Mouse (Mus musculus) neutrophil, adult 65 days (primary cell): ENCODE measurements around the gene Tcap. TPM values are rescaled to one million over a fixed set of nuclear protein-coding genes. Genes with fewer than 3 reads are reported as not detected.

Source experiments
- total RNA-seq: library from RNA; stranded (reverse); gene quantifications from 2 replicates; pipeline ENCODE4 v1.2.4, GENCODE M21; 2023

Gene Tcap
- not detected in 2 replicates for total RNA-seq

DNA sequence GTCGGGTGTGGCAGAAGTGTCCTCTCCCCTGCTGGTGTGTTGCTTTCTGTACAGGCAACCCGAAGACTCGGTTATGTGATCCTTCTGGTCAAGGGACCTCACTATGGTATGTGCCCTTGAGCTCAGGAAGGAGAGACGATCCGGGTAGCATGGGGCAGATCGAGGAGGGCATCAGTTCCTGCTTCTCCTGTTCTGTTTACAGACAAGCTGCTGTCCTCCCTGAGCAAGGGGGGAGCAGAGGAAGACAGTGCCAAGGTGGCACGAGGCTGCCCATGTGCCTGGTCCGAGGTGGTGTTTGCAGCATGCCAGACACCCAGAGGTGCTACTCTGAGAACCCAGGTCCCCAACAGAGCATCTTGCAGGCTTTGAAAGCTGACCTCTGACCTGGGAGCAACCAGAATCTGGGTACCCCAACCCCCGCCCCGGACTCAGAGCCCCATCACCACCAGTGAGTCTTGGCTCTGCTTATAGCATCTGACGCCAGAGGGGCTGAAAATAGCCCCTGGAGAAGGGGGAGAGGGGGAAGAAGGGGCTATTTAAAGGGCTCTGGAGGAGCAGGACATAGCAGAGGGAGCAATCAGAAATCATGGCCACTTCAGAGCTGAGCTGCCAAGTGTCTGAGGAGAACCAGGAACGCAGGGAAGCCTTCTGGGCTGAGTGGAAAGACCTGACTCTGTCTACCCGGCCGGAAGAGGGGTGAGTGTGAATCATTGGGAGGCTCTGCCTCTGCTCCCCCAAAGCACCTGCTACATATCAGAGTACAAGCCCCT is at the start of gene Tcap:
Gene Tcap, plus strand, starts transcription at position 551 of the 770 bp plus-strand sequence.

DNA sequence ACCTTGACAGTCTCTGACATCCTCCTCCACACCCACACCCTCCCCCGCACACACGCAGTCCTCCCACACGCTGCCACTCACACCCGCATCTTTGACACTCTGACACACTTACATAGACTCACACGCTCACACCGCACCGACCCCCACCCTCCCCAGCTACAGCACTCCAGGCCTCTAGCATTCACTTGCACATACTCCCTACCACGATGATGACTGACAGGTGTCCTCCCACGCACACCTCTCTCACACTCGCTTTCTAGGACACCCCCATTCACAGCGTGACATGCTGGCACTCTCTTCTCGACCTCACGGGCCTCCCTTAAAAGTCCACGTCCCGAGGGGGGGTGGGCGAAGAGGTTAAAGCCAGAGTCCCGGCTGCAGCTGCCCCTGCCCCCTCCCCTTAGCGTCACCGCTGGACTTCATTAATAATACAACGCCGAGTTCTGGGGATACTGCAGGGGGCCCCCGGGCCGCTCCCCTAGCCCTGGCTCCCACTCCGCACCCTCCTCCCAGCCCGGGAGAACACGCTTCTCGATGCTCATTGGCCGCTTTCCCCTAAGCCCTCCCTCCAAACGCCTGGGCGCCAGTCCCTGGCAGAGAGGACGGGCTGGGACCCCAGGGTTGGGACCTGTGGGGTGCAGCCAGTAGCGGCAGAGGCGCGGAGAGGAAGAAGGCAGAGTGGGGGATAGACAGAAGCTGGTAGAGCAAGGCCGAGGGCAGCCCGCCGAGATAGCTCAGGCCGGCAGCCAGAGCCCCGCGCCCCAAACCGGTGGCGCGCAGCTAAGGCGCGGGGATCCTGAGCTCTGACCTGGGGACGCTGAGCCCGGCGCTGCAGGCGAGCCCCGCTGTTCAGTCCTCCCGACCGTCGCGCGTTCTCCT is 35.3 kb upstream of the Tcap start, which contains the start of gene Ppp1r1b:
Gene Ppp1r1b, plus strand, starts transcription at position 322 of the 879 bp plus-strand sequence.

DNA sequence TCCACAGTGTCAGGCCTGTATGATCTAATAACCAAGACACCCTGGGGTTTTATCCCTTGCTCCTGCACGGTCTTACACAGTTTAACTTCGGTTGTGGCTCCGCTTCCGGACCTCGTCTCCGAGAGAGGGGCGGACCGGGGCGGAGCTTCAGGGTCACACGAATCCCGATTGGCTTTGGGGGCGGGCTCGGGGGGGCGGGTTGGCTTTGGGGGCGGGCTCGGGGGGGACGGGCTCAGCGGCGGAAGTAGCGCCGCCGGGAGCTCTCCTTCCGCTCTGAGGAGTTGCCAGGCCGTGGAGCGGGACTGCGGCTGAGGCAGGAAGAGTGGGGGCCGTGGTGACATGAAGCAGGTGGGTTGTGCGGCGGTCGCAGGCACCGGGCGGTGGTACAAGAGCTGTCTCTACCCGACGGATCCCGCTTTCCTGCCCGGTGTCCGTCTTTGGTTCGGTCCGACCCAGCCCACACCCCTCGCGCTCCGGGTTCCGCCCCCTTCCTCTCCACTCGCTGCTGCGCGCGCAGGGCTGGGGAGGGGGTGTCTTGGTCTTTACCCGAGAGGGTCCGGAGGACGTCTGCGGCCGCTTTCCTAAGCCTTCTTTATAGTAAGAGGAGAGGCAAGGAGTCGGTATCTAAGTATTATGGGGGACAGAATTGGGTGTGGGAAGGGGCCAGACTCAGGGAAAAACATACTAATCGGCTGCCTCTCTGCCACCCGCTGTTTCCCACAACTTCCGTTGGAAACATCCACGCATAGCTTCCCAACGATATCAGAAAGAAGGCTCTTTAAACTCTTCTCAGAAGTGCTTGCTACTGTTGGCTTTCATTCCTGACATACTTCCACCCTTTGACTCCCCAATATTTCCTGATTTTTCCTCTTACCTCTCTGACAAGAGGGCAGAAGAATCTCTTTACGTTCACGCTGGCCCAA is 25.2 kb upstream of the Tcap start, which contains the start of gene Stard3:
Gene Stard3, plus strand, starts transcription at position 208 of the 923 bp plus-strand sequence.

DNA sequence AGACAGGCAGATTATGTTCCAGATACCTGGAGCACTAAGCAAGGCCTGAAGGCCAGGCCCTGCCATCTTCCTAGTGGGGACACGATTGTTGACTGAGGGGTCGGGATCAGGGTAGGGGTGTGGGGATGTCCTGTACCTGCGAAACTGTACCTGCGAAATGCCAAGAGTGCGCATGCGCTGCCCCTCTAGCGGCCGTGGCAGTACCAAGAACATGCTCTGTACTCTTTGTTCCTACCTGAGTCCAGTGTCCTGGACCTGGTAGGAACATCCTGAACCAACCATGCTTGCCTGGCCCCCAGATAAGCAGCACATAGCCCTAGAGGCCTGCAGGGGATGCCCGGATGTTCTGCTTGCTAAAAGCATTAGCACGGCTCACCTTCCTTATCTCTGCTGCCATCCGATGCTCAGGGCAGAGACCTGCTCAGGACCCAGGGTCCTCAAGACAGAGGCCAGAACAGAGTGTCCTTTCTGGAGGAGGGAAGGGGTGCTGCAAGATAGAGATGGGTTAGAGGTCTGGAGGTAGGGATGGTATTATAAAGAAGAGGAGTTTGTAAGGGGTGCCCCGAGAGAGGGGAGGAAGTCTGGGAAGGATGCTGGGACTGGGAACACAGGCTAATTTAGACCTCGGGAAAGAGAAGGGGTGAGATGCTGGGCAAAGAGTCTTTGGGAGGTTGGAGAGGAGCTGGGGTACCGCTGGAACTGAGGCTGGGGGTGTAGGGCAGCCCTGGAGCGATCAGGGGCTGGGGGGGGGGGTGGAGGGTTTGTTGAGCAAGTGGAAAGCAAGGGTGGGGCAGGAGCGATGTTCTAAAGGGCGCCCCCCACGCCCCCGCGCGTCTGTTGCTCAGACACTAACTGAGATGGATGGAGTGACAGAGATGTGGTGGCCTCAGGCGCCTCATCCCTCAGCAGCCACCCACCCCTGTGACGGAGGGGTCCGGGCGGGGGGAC is 2.3 kb downstream of the Tcap start, which contains the start of gene Pnmt:
Gene Pnmt, plus strand, starts transcription at position 813 of the 948 bp plus-strand sequence.

DNA sequence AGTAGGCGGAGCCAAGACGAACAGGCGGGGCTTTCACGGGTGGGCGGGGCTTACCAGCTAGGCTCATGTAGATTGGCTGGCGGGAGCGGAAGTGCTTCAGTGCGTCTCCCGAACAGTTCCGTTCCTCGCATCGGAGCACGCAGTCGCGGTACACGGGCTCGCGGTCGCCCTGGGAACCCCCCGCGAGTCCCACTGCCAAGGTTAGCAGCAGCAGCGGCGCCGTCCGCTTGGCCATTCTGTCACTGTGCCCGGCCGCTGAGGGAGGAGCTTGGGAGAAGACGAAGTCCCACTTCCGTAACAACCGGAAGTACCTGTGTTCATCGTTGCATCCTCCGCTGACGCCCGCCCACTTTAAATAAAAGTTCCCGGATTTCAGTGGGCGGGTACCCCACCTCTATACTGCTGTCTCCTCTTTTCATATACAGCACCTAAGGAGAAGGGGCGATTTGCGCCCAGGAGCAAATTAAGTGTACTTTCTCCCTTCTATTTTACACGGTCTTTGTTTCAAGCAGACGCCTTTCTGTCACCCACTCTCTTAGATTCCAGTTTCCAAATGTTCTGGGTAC is 16.6 kb downstream of the Tcap start, which contains the start of gene Pgap3:
Gene Pgap3, minus strand, starts transcription at position 330 of the 566 bp plus-strand sequence.

GRCm38 (mm10) chr11:98412273-98412796 is 28.7 kb downstream of the Tcap start, which contains the start of gene Erbb2:
Erbb2 (plus strand) TSS chr11:98412470.

Other genes with a start within 250 kb of the Tcap start
- 22.6 and 29.4 TPM in 2 replicates for gene Fbxl20, start 233.4 kb upstream of the Tcap start, total RNA-seq
- gene Med1, start 190.5 kb upstream of the Tcap start, total RNA-seq: 29.4 and 43.1 TPM in 2 replicates
- 78.0 and 93.6 TPM in 2 replicates for gene Cdk12, start 180.8 kb upstream of the Tcap start, total RNA-seq
- not detected in 2 replicates for gene Neurod2, start 54.2 kb upstream of the Tcap start, total RNA-seq
- not detected in 2 replicates for gene Ppp1r1b, start 35.4 kb upstream of the Tcap start, total RNA-seq
- 34.1 and 40.6 TPM in 2 replicates for gene Stard3, start 25.4 kb upstream of the Tcap start, total RNA-seq
- not detected in 2 replicates for gene Pnmt, start 2.6 kb downstream of the Tcap start, total RNA-seq
- gene Pgap3, start 16.7 kb downstream of the Tcap start, total RNA-seq: 1.3 and 1.9 TPM in 2 replicates
- gene Erbb2, start 28.7 kb downstream of the Tcap start, total RNA-seq: not detected in 2 replicates
- 38.5 and 55.9 TPM in 2 replicates for gene Mien1, start 55.2 kb downstream of the Tcap start, total RNA-seq
- gene Grb7, start 62.6 kb downstream of the Tcap start, total RNA-seq: not detected in 2 replicates
- gene Ikzf3, start 162.2 kb downstream of the Tcap start, total RNA-seq: 1.8 and 5.5 TPM in 2 replicates
- gene Zpbp2, start 167.3 kb downstream of the Tcap start, total RNA-seq: not detected in 2 replicates
- 4.4 and 6.5 TPM in 2 replicates for gene Ormdl3, start 203.6 kb downstream of the Tcap start, total RNA-seq
- not detected in 2 replicates for gene Lrrc3c, start 214.5 kb downstream of the Tcap start, total RNA-seq
- 21.5 and 21.8 TPM in 2 replicates for gene Gm12355, start 241.8 kb downstream of the Tcap start, total RNA-seq
- gene Gsdma3, start 242.5 kb downstream of the Tcap start, total RNA-seq: not detected in 2 replicates